In the genomic region with DNA sequence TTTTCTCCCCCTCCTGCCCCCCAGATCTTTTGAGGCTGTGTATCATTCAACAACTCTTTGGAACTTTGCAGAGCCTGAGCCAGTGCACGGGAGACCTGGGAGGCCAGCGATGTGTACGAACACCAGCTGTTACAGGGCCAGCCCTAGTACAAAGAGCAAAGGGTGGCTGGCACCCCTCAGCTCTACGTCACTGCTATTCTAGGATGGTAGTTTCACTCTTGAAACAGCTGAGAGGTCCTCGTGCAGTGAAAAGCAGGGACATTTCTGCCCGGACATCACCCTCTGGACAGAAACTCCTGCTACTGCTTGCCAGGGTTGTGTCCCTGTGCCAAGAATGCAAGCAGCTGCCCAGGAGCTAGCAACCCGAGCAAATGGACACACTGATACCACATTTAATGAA, we compare ENCODE assay signal across 12 mouse cellular contexts.
DNase-seq lines count a peak whose midpoint lies in the region; ATAC-seq and TF ChIP-seq lines count a peak whose summit lies in the region.
"Had no signal": no experiment of that assay in that cellular context is flagged by ENCODE, and none has a peak within 500 bp of the region (broad histone marks: within the 10 kb centered on the region; RNA-seq: fewer than 3 reads in every experiment).

No protein-coding gene starts in this region.

- no peaks in the 10 kb centered on the region; the same call in 1 of the 2 replicates for H3K4me1 ChIP-seq in liver, embryonic 11.5 days (replicated peaks; ENCODE audit: control insufficient read depth, insufficient read depth, low read length)
- H3K4me1 ChIP-seq in intestine, postnatal 0 days (replicated peaks; ENCODE audit: control insufficient read depth, insufficient read depth, low read length) = 0 out of 2 replicates have a peak, but pooled peaks cover 7% of the 10 kb centered on the region
- H3K4me1 ChIP-seq in midbrain, postnatal 0 days (ENCODE audit: insufficient read depth, low read length) = no peaks in the 10 kb centered on the region

- H3K4me3 ChIP-seq in liver, embryonic 11.5 days (ENCODE audit: low read depth, low read length) = no peak overlapping the region
- no peak overlapping the region for H3K4me3 ChIP-seq in intestine, postnatal 0 days (ENCODE audit: low read depth, low read length)
- no peak overlapping the region for H3K4me3 ChIP-seq in midbrain, postnatal 0 days (ENCODE audit: low read depth, low read length)
- H3K4me3 ChIP-seq: limb, embryonic 13.5 days had no signal

- H3K9me3 ChIP-seq in liver, embryonic 11.5 days (ENCODE audit: control insufficient read depth, low read length) = no peaks in the 10 kb centered on the region
- H3K9me3 ChIP-seq in intestine, postnatal 0 days (ENCODE audit: control insufficient read depth) = no peaks in the 10 kb centered on the region
- no peaks in the 10 kb centered on the region for H3K9me3 ChIP-seq in midbrain, postnatal 0 days (ENCODE audit: low read length)
- H3K9me3 ChIP-seq: limb, embryonic 13.5 days had no signal

- H3K9ac ChIP-seq in liver, embryonic 11.5 days (ENCODE audit: low read depth, low read length) = no peak overlapping the region
- no peak overlapping the region for H3K9ac ChIP-seq in intestine, postnatal 0 days (ENCODE audit: low read depth, low read length)
- H3K9ac ChIP-seq in midbrain, postnatal 0 days (replicated peaks; ENCODE audit: low read length, poor library complexity, severe bottlenecking) = no peak overlapping the region
- H3K9ac ChIP-seq: limb, embryonic 13.5 days had no signal

- no peak for TF ChIP-seq CTCF in intestine, postnatal 0 days (IDR thresholded peaks at IDR 0.05; ENCODE audit: low read depth)
- no peak for TF ChIP-seq CTCF in midbrain, postnatal 0 days (IDR thresholded peaks at IDR 0.05)

- no peak overlapping the region for H3K27ac ChIP-seq in liver, embryonic 11.5 days (ENCODE audit: low read depth, low read length)
- no peak overlapping the region for H3K27ac ChIP-seq in intestine, postnatal 0 days (ENCODE audit: low read depth, low read length)
- H3K27ac ChIP-seq in midbrain, postnatal 0 days (ENCODE audit: low read depth, low read length) = no peak overlapping the region
- H3K27ac ChIP-seq: limb, embryonic 13.5 days had no signal

- 60% methylated on average over 7 of the region's 7 CpGs for WGBS in liver, embryonic 11.5 days
- WGBS in intestine, postnatal 0 days = 21% methylated on average over 7 of the region's 7 CpGs
- 49% methylated on average over 7 of the region's 7 CpGs for WGBS in midbrain, postnatal 0 days

- no peak for ATAC-seq in liver, embryonic 11.5 days (replicated peaks; ENCODE audit: low FRiP score)
- peak; percentile 94 for ATAC-seq in intestine, postnatal 0 days
- no peak for ATAC-seq in midbrain, postnatal 0 days (ENCODE audit: low FRiP score)

- H3K27me3 ChIP-seq in liver, embryonic 11.5 days (replicated peaks; ENCODE audit: control insufficient read depth, insufficient read depth, low read length) = no peaks in the 10 kb centered on the region
- H3K27me3 ChIP-seq in intestine, postnatal 0 days (replicated peaks; ENCODE audit: control insufficient read depth, insufficient read depth, low read length) = no peaks in the 10 kb centered on the region
- no peaks in the 10 kb centered on the region for H3K27me3 ChIP-seq in midbrain, postnatal 0 days (ENCODE audit: insufficient read depth, low read length)
- H3K27me3 ChIP-seq: limb, embryonic 13.5 days had no signal

- DNase-seq in liver = peak; percentile 11
- no peak for DNase-seq in liver, embryonic 11.5 days (ENCODE audit: low spot score)
- peak; percentile 66 to 84 for DNase-seq in heart, adult 18-20 months
- peak; percentile 10 for DNase-seq in midbrain, postnatal 0 days (ENCODE audit: low spot score)
- DNase-seq in right cerebral cortex, postnatal 4 days = no peak
- DNase-seq in frontal cortex, adult 2 months (ENCODE audit: extremely low spot score in 1 of 2, low spot score in 1 of 2) = no peak
- DNase-seq in cerebellum, postnatal 36 days = no peak
- DNase-seq: adrenal gland, postnatal 25 days; cerebellum, postnatal 25 days; right cerebral cortex, postnatal 14 days had no signal

- no peaks in the 10 kb centered on the region for H3K36me3 ChIP-seq in liver, embryonic 11.5 days (ENCODE audit: control insufficient read depth, insufficient read depth, low read length)
- no peaks in the 10 kb centered on the region for H3K36me3 ChIP-seq in intestine, postnatal 0 days (ENCODE audit: control insufficient read depth, insufficient read depth)
- no peaks in the 10 kb centered on the region for H3K36me3 ChIP-seq in midbrain, postnatal 0 days (ENCODE audit: insufficient read depth, low read length)
- H3K36me3 ChIP-seq: limb, embryonic 13.5 days had no signal

- no peak overlapping the region for H3K4me2 ChIP-seq in liver, embryonic 11.5 days
- peak overlapping the region; percentile 35 for H3K4me2 ChIP-seq in intestine, postnatal 0 days (replicated peaks; ENCODE audit: low read depth)
- H3K4me2 ChIP-seq in midbrain, postnatal 0 days (ENCODE audit: low read depth, low read length, poor library complexity, severe bottlenecking) = no peak overlapping the region
- H3K4me2 ChIP-seq: limb, embryonic 13.5 days had no signal

Comparison
In these comparisons a context has a peak if more than half of its experiments do, and no peak if none do; other contexts are left out.
1. DNase-seq: peak in liver (single experiment), heart, adult 18-20 months (2 of 2) and midbrain, postnatal 0 days (single experiment); none in liver, embryonic 11.5 days (single experiment), right cerebral cortex, postnatal 4 days (single experiment), frontal cortex, adult 2 months (0 of 2) and cerebellum, postnatal 36 days (0 of 2).